Mouse (Mus musculus) forebrain, embryonic 12.5 days (tissue): Measurements from ENCODE around the gene Mybbp1a. TPM values are rescaled to one million over a fixed set of nuclear protein-coding genes. Genes with fewer than 3 reads are reported as not detected.
A peak's percentile ranks its signal among the peaks of the same experiment; 100 is the strongest.
"Not testable (repeated sequence)": the region's sequence is repeated elsewhere in the genome, so short reads cannot be mapped to it uniquely, and the experiment has no call there.

ENCODE experiments used
- ATAC-seq: fragments of 200-750 bp; cut with Nextera tagmentation; 2 replicates; pipeline ENCODE4 v1.8.0; 2017; ENCODE audit warnings: moderate TSS enrichment; ENCODE audit not compliant: low FRiP score
- H3K27ac ChIP-seq: fragments of 300-500 bp; sonication (generic); 2 replicates; pipeline ENCODE4 v1.5.1; 2016; ENCODE audit warnings: mild to moderate bottlenecking
- H3K27me3 ChIP-seq: fragments of 300-500 bp; sonication (generic); 2 replicates; pipeline ENCODE4 v1.6.1; 2016; ENCODE audit warnings: mild to moderate bottlenecking
- H3K36me3 ChIP-seq: fragments of 300-500 bp; sonication (generic); replicated peaks from 2 replicates; pipeline ENCODE4 v1.6.1; 2016; ENCODE audit warnings: mild to moderate bottlenecking
- H3K4me1 ChIP-seq: fragments of 300-500 bp; sonication (generic); 2 replicates; pipeline ENCODE4 v1.6.1; 2016
- H3K4me2 ChIP-seq: fragments of 300-500 bp; sonication (generic); 2 replicates; pipeline ENCODE4 v1.6.1; 2016; ENCODE audit warnings: mild to moderate bottlenecking, moderate library complexity
- H3K4me3 ChIP-seq: fragments of 300-500 bp; sonication (generic); replicated peaks from 2 replicates; pipeline ENCODE4 v1.5.1; 2016; ENCODE audit warnings: mild to moderate bottlenecking
- H3K9ac ChIP-seq: fragments of 300-500 bp; sonication (generic); 2 replicates; pipeline ENCODE4 v1.6.1; 2016; ENCODE audit warnings: mild to moderate bottlenecking
- H3K9me3 ChIP-seq: fragments of 300-500 bp; sonication (generic); 2 replicates; pipeline ENCODE4 v1.6.1; 2016
- WGBS: fragments of 180-500 bp; shearing (Covaris S2); methylation state at CpG from one replicate; pipeline ENCODE4 v1.1.7; 2016; 5-methylcytosine and 5-hydroxymethylcytosine counted together
- polyA plus RNA-seq: library from polyadenylated mRNA; unstranded; fragments of >200 nt; fragmentation: Nextera tagmentation; extraction: Ambion mirVana; gene quantifications from 2 replicates; pipeline ENCODE4 v1.2.1, GENCODE M21; 2016

The Mybbp1a gene
- polyA plus RNA-seq, 1 experiment from 2014 or later: 158 TPM

DNA sequence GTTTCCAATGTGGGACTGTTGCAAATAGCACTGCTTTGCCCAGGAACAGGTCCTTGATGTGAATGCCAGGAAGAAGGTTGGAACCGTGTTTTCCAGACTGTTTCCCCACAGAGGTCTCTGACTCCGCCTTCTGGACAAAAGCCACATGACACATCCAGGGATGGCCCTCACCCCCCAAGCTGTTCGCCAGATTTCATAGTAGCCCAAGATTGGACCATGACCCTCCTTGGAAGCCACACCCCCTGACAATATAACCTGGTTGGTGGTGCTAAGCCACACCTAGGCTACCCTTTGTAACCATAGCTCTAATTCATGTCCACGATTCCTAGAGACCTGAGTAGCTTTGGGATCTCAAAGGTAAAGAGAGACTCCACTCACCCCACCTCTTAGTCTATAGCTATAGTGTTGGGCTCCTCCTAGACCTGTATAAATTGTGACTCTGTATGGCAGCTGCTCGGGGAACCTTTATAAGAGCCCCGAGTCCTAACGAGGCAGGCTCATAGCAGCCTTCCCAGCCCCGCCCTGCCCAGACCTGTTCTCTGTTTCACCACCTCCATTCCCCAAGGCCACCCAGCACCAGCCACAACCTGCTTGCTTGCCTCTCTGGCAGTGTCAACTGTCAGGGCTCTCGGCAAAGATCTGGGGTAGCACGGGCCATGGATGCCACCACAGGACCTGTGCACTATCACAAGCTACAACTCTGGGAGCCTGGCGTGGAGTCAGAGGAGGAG is 6.0 kb upstream of the Mybbp1a start, which contains the start of gene Ggt6:
TSS of gene Ggt6 (plus strand) at position 564 of the 731 bp plus-strand sequence.
- H3K9me3 ChIP-seq: no peaks in the 10 kb centered on the region
- H3K27ac ChIP-seq: no peak within 1 kb of the TSS
- WGBS: 67% methylated on average over 11 of the region's 11 CpGs
- H3K27me3 ChIP-seq: no peaks in the 10 kb centered on the region; the same call in 1 of the 2 replicates
- no peak within 1 kb of the TSS for H3K4me3 ChIP-seq
- no peak for ATAC-seq
- H3K9ac ChIP-seq: no peak within 1 kb of the TSS
- H3K4me1 ChIP-seq: peaks cover 3% of the 10 kb centered on the region; the same call in 1 of the 2 replicates
- no peaks in the 10 kb centered on the region for H3K36me3 ChIP-seq
- no peak within 1 kb of the TSS for H3K4me2 ChIP-seq

DNA sequence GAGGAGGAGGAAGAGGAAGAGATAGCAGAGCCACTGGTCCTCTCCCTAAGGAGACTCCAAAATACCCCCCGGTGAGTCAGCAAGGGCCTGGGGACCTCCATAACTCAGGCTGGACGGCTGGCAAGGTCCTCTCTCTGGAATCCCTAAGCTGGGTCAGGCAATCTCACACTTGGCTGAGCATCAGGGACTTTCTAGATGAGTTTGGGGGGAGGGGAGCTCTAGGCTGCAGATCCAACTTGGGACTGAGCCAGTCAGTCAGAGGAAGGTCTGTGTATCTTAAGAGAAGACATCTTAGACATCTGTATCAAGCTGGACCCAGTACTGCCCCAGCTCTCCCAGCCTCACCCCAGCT is 5.5 kb upstream of the Mybbp1a start:
- Histone ChIP-seq H3K4me2 (no peak overlapping the region), H3K4me1 (peaks cover 3% of the 10 kb centered on the region; the same call in 1 of the 2 replicates), H3K36me3 (no peaks in the 10 kb centered on the region), H3K9me3 (no peaks in the 10 kb centered on the region), H3K9ac (no peak overlapping the region), H3K4me3 (no peak overlapping the region), H3K27me3 (no peaks in the 10 kb centered on the region; the same call in 1 of the 2 replicates), H3K27ac (no peak overlapping the region)
- 50% methylated on average over 2 of the region's 2 CpGs for WGBS
- ATAC-seq: no peak

DNA sequence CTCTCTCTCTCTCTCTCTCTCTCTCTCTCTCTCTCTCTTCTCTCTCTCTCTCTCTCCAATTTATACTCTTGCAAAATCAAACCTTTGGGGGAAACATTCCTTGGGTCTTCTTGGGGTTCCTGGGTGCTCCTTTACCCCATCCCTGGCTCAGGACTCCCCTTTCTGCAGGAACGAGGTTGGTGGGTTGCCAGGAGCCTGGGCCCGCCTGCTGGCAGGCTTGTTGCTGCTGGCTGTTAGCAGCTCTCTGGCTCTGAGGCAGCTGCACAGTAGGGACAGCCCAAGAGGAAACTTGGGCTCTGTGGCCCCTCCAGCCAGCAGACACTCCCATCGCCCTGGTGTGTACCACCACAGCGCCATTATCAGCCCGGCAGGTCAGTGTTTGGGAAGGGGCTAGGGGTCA is 4.9 kb upstream of the Mybbp1a start:
- 72% methylated on average over 5 of the region's 5 CpGs for WGBS
- Histone ChIP-seq H3K36me3 (no peaks in the 10 kb centered on the region), H3K4me2 (no peak overlapping the region), H3K4me3 (no peak overlapping the region), H3K27me3 (no peaks in the 10 kb centered on the region; the same call in 1 of the 2 replicates), H3K9me3 (no peaks in the 10 kb centered on the region), H3K27ac (no peak overlapping the region), H3K9ac (no peak overlapping the region), H3K4me1 (peaks cover 3% of the 10 kb centered on the region; the same call in 1 of the 2 replicates)
- ATAC-seq: no peak

DNA sequence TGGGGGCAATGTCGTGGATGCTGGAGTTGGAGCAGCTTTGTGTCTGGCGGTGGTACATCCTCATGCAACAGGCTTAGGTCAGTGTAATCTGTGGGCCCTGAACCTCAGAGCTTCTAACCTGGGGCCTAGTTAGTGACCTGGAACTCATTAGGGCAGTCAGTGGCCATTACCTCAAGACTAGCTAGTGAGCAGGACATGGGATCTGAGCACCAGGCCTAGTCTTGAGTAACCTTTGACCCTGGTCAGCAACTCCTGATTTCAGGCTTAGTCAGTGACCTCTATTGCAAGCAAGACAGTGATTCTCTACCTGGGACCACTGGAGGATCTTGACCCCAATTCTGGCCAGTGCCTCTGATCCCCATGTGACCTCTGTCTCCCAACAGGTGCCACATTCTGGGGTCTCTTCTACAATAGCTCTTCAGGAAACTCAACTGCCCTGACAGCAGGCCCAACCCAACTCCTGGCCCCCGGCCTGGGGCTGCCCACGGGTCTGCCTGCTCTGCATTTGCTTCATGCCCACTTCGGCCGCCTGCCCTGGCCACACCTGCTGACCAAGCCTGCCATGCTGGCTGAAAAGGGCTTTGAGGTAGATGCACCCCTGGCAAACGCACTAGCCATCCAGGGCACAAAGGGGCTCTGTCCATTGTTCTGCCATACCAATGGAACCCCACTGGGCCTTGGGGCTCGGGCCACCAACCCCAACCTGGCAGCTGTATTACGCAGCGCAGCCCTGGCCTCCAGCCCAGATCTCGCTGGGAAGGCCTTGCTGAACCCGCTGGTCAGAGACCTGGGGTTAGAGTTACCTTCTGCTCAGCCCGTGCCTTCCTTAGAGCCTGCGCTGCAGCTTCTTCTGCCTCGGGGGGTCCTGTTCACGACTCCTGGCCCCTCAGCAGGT is 4.2 kb upstream of the Mybbp1a start:
- Histone ChIP-seq H3K27me3 (no peaks in the 10 kb centered on the region; the same call in 1 of the 2 replicates), H3K9me3 (no peaks in the 10 kb centered on the region), H3K36me3 (no peaks in the 10 kb centered on the region), H3K4me3 (no peak overlapping the region), H3K9ac (no peak overlapping the region), H3K27ac (no peak overlapping the region), H3K4me1 (peaks cover 8% of the 10 kb centered on the region), H3K4me2 (no peak overlapping the region)
- WGBS: 80% methylated on average over 16 of the region's 16 CpGs
- ATAC-seq: no peak

GRCm38 (mm10) chr11:72438411-72438810 is 2.7 kb upstream of the Mybbp1a start:
- ATAC-seq: no peak
- Histone ChIP-seq H3K4me1 (peaks cover 15% of the 10 kb centered on the region), H3K4me3 (no peak overlapping the region), H3K27me3 (no peaks in the 10 kb centered on the region; the same call in 1 of the 2 replicates), H3K27ac (no peak overlapping the region), H3K4me2 (no peak overlapping the region), H3K36me3 (peaks cover 12% of the 10 kb centered on the region), H3K9me3 (no peaks in the 10 kb centered on the region), H3K9ac (no peak overlapping the region)
- 76% methylated on average over 4 of the region's 4 CpGs for WGBS

GRCm38 (mm10) chr11:72440597-72440964 is 574 bp upstream of the Mybbp1a start:
- WGBS: 52% methylated on average over 6 of the region's 6 CpGs
- H3K4me3 ChIP-seq: peak overlapping the region; percentile 83
- H3K27me3 ChIP-seq: not testable (repeated sequence)

DNA sequence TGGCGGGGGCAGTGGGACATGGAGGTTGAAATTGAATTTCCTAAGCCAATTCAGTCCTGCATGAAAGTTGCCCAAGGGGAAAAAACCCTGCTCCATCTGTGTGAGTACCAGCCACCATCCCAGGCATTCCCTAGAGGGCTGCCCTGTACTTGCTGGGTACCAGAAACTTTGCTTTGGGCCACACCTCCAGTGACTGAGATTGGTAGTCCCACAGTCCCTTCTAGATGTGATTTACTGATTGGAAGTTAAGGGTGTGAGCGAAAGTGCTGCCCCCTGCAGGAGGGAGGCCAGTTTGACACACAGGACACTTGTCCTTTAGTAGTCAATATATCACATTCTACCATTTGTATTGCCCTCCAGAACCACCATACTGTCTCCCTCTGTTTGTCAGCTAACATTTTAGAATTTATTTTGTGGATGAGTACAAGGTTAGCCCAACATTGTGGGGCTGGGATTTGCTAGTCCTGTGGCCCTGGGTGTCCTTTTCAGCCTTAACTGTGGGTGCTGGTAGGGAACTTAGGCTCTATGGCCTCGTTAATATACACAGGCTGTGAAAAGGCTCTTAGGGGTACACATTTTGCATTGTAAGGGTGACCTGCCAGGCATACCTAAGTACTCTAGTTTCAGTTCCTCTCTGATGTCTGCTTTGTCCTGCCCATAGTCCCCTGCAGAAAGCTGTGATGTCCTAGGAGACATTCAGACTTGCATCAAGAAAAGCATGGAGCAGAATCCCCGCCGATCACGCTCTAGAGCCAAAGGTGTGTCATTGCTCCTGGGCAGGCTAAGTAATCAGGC is 5.4 kb downstream of the Mybbp1a start:
- Histone ChIP-seq H3K4me1 (peaks cover 12% of the 10 kb centered on the region), H3K9me3 (no peaks in the 10 kb centered on the region), H3K36me3 (peaks cover 93% of the 10 kb centered on the region), H3K4me3 (no peak overlapping the region), H3K4me2 (no peak overlapping the region), H3K9ac (no peak overlapping the region), H3K27me3 (no peaks in the 10 kb centered on the region), H3K27ac (no peak overlapping the region)
- WGBS: 86% methylated on average over 6 of the region's 6 CpGs
- ATAC-seq: no peak

More at GRCm38 (mm10) chr11:72440597-72440964, 574 bp upstream of the Mybbp1a start:
- Histone ChIP-seq H3K4me1 (peaks cover 14% of the 10 kb centered on the region), H3K27ac (peak overlapping the region; percentile 93), H3K9ac (peak overlapping the region; percentile 80), H3K36me3 (peaks cover 33% of the 10 kb centered on the region), H3K4me2 (peak overlapping the region; percentile 92)
- not testable (repeated sequence) for ATAC-seq, H3K9me3 ChIP-seq

GRCm38 (mm10) chr11:72447475-72447874 is 6.3 kb downstream of the Mybbp1a start:
- Histone ChIP-seq H3K4me1 (peaks cover 2% of the 10 kb centered on the region), H3K9me3 (no peaks in the 10 kb centered on the region), H3K4me2 (no peak overlapping the region), H3K4me3 (no peak overlapping the region), H3K27ac (no peak overlapping the region), H3K9ac (no peak overlapping the region), H3K27me3 (no peaks in the 10 kb centered on the region), H3K36me3 (peaks cover 100% of the 10 kb centered on the region)
- WGBS: 90% methylated on average over 8 of the region's 8 CpGs
- ATAC-seq: no peak

GRCm38 (mm10) chr11:72452140-72452665 is 11.0 kb downstream of the Mybbp1a start:
- Histone ChIP-seq H3K4me3 (no peak overlapping the region), H3K9ac (no peak overlapping the region), H3K27ac (no peak overlapping the region), H3K4me2 (no peak overlapping the region), H3K36me3 (peaks cover 78% of the 10 kb centered on the region), H3K4me1 (peaks cover 5% of the 10 kb centered on the region), H3K9me3 (no peaks in the 10 kb centered on the region), H3K27me3 (no peaks in the 10 kb centered on the region)
- WGBS: 91% methylated on average over 3 of the region's 3 CpGs
- ATAC-seq: no peak

GRCm38 (mm10) chr11:72453105-72453953 is 12.2 kb downstream of the Mybbp1a start:
- ATAC-seq: no peak

GRCm38 (mm10) chr11:72455694-72456093 is 14.5 kb downstream of the Mybbp1a start:
- Histone ChIP-seq H3K4me3 (no peak overlapping the region), H3K9ac (no peak overlapping the region)
- peak; percentile 53; the same call in 1 of the 2 replicates for ATAC-seq

More at GRCm38 (mm10) chr11:72453105-72453953, 12.2 kb downstream of the Mybbp1a start:
- H3K4me2 ChIP-seq: no peak overlapping the region
- peaks cover 67% of the 10 kb centered on the region for H3K36me3 ChIP-seq
- no peaks in the 10 kb centered on the region for H3K27me3 ChIP-seq
- H3K27ac ChIP-seq: no peak overlapping the region
- H3K4me1 ChIP-seq: peaks cover 5% of the 10 kb centered on the region
- no peaks in the 10 kb centered on the region for H3K9me3 ChIP-seq
- WGBS: 65% methylated on average over 15 of the region's 15 CpGs
- H3K9ac ChIP-seq: no peak overlapping the region
- no peak overlapping the region for H3K4me3 ChIP-seq

More at GRCm38 (mm10) chr11:72455694-72456093, 14.5 kb downstream of the Mybbp1a start:
- no peaks in the 10 kb centered on the region for H3K9me3 ChIP-seq
- H3K36me3 ChIP-seq: peaks cover 43% of the 10 kb centered on the region
- H3K4me2 ChIP-seq: no peak overlapping the region
- no peak overlapping the region for H3K27ac ChIP-seq
- peaks cover 5% of the 10 kb centered on the region for H3K4me1 ChIP-seq
- H3K27me3 ChIP-seq: no peaks in the 10 kb centered on the region
- WGBS: 18% methylated on average over 4 of the region's 5 CpGs
